Comparison of ENCODE assay signal across 12 mouse cellular contexts in the genomic region with DNA sequence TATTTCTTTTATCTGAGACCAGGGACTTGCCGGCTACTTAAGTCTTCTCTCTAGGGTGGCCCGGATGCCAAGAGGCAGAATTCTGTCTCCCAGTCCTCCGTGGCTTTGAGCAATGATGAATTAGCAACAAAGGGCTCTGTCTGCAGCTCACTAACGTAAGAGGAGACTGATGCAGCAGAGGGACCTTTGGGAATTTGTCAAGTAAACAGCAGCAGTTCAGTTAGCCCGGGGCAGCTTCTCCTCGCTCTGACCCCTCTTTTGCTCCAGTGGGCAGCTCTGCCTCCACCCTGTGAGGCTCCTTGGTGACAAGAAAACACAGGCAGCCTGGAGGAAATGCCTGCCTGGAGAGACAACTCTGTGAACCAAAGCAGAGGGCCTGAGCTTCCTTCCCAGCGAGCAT. TPM values are rescaled to one million over a fixed set of nuclear protein-coding genes. Genes with fewer than 3 reads are reported as not detected.
A peak's percentile ranks its signal among the peaks of the same experiment; 100 is the strongest.
DNase-seq lines count a peak whose midpoint lies in the region; ATAC-seq lines count a peak whose summit lies in the region.
"Had no signal": no experiment of that assay in that cellular context is flagged by ENCODE, and none has a peak within 500 bp of the region (broad histone marks: within the 10 kb centered on the region; RNA-seq: fewer than 3 reads in every experiment).

No protein-coding gene starts in this region.

- H3K36me3 ChIP-seq in kidney, embryonic 15.5 days: no peaks in the 10 kb centered on the region
- no peaks in the 10 kb centered on the region for H3K36me3 ChIP-seq in hindbrain, embryonic 12.5 days
- no peaks in the 10 kb centered on the region for H3K36me3 ChIP-seq in neural tube, embryonic 12.5 days

- H3K4me1 ChIP-seq in kidney, embryonic 15.5 days: peaks cover 23% of the 10 kb centered on the region
- H3K4me1 ChIP-seq in hindbrain, embryonic 12.5 days: peaks cover 17% of the 10 kb centered on the region
- H3K4me1 ChIP-seq in neural tube, embryonic 12.5 days: peaks cover 13% of the 10 kb centered on the region; the same call in 1 of the 2 replicates

- H3K9ac ChIP-seq in kidney, embryonic 15.5 days: no peak overlapping the region
- H3K9ac ChIP-seq in hindbrain, embryonic 12.5 days: no peak overlapping the region
- no peak overlapping the region for H3K9ac ChIP-seq in neural tube, embryonic 12.5 days
- H3K9ac ChIP-seq: forebrain, embryonic 13.5 days; liver, embryonic 14.5 days had no signal

- no peak overlapping the region for H3K4me2 ChIP-seq in kidney, embryonic 15.5 days
- H3K4me2 ChIP-seq in hindbrain, embryonic 12.5 days (replicated peaks): peak overlapping the region; percentile 9; the same call in 1 of the 2 replicates
- peak overlapping the region; percentile 34 for H3K4me2 ChIP-seq in neural tube, embryonic 12.5 days (replicated peaks)
- H3K4me2 ChIP-seq: forebrain, embryonic 13.5 days had no signal

- no peaks in the 10 kb centered on the region for H3K27me3 ChIP-seq in kidney, embryonic 15.5 days
- H3K27me3 ChIP-seq in hindbrain, embryonic 12.5 days: no peaks in the 10 kb centered on the region
- H3K27me3 ChIP-seq in neural tube, embryonic 12.5 days (replicated peaks): no peaks in the 10 kb centered on the region
- H3K27me3 ChIP-seq: forebrain, embryonic 13.5 days had no signal

- no peak overlapping the region for H3K27ac ChIP-seq in kidney, embryonic 15.5 days
- H3K27ac ChIP-seq in hindbrain, embryonic 12.5 days: peak overlapping the region; percentile 55; the same call in 1 of the 2 replicates
- H3K27ac ChIP-seq in neural tube, embryonic 12.5 days: no peak overlapping the region
- H3K27ac ChIP-seq: forebrain, embryonic 13.5 days; liver, embryonic 14.5 days had no signal

- no peaks in the 10 kb centered on the region for H3K9me3 ChIP-seq in kidney, embryonic 15.5 days (replicated peaks)
- no peaks in the 10 kb centered on the region for H3K9me3 ChIP-seq in hindbrain, embryonic 12.5 days (replicated peaks)
- H3K9me3 ChIP-seq in neural tube, embryonic 12.5 days: no peaks in the 10 kb centered on the region
- H3K9me3 ChIP-seq: forebrain, embryonic 13.5 days had no signal

- DNase-seq in kidney, postnatal 10 days: no peak
- DNase-seq in embryo, embryonic 10.5 days (ENCODE audit: low spot score): peak; percentile 68
- DNase-seq in right cerebral cortex, postnatal 14 days: no peak
- DNase-seq in lung, postnatal 36 days: no peak
- DNase-seq: cerebellum, adult 9-10 months; kidney, adult 9 months had no signal

- peak; percentile 59; the same call in 1 of the 2 replicates for ATAC-seq in kidney, embryonic 15.5 days (replicated peaks; ENCODE audit: low FRiP score)
- ATAC-seq in hindbrain, embryonic 12.5 days (ENCODE audit: low FRiP score): peak; percentile 38; the same call in 1 of the 2 replicates
- no peak for ATAC-seq in neural tube, embryonic 12.5 days (ENCODE audit: low FRiP score, low read depth)
- ATAC-seq: activated CD4-positive, CD25-positive, alpha-beta regulatory T cell, adult 4 months; forebrain, embryonic 13.5 days had no signal

- H3K4me3 ChIP-seq in kidney, embryonic 15.5 days (replicated peaks): no peak overlapping the region
- H3K4me3 ChIP-seq in hindbrain, embryonic 12.5 days: no peak overlapping the region
- no peak overlapping the region for H3K4me3 ChIP-seq in neural tube, embryonic 12.5 days
- H3K4me3 ChIP-seq: forebrain, embryonic 13.5 days had no signal

- 12% methylated on average over 7 of the region's 7 CpGs for WGBS in kidney, embryonic 15.5 days
- WGBS in hindbrain, embryonic 12.5 days: 8% methylated on average over 7 of the region's 7 CpGs
- WGBS in neural tube, embryonic 12.5 days: 33% methylated on average over 7 of the region's 7 CpGs

RNA-seq across cellular contexts. Expression of gene Irf4, which starts 26.4 kb away (rescaled TPM):
- polyA plus RNA-seq in kidney, embryonic 15.5 days (2015; fragmentation: Nextera tagmentation; extraction: Ambion mirVana): 0.08 and 0.25 TPM in 2 replicates
- 0.10 TPM in 1 of 2 replicates, not detected in the other for polyA plus RNA-seq in hindbrain, embryonic 12.5 days (2016; fragmentation: Nextera tagmentation; extraction: Ambion mirVana)
- 0.05 and 0.08 TPM in 2 replicates for polyA plus RNA-seq in neural tube, embryonic 12.5 days (2016; fragmentation: Nextera tagmentation; extraction: Ambion mirVana)
